Mouse (Mus musculus) lung, embryonic 16.5 days (tissue): ENCODE measurements around the gene Nup160. TPM values are rescaled to one million over a fixed set of nuclear protein-coding genes. Genes with fewer than 3 reads are reported as not detected.

Experiments used
- ATAC-seq: fragments of 200-750 bp; cut with Nextera tagmentation; 2 replicates; pipeline ENCODE4 v1.8.0; 2017; ENCODE audit warnings: low read depth, mild to moderate bottlenecking, moderate library complexity
- H3K27ac ChIP-seq: fragments of 300-500 bp; sonication (generic); 2 replicates; pipeline ENCODE4 v1.5.1; 2014; ENCODE audit warnings: mild to moderate bottlenecking, control low read depth, low read length
- H3K27me3 ChIP-seq: fragments of 300-500 bp; sonication (generic); 2 replicates; pipeline ENCODE4 v1.6.1; 2014; ENCODE audit warnings: low read depth, low read length, mixed read lengths; ENCODE audit not compliant: control insufficient read depth, insufficient read depth
- H3K36me3 ChIP-seq: fragments of 300-500 bp; sonication (generic); 2 replicates; pipeline ENCODE4 v1.6.1; 2014; ENCODE audit warnings: low read length; ENCODE audit not compliant: control insufficient read depth, insufficient read depth
- H3K4me1 ChIP-seq: fragments of 300-500 bp; sonication (generic); replicated peaks from 2 replicates; pipeline ENCODE4 v1.6.1; 2014; ENCODE audit warnings: low read length, mixed read lengths; ENCODE audit not compliant: control insufficient read depth, insufficient read depth
- H3K4me2 ChIP-seq: fragments of 300-500 bp; sonication (generic); 2 replicates; pipeline ENCODE4 v1.6.1; 2014; ENCODE audit warnings: low read depth, low read length, control low read depth
- H3K4me3 ChIP-seq: fragments of 300-500 bp; sonication (generic); 2 replicates; pipeline ENCODE4 v1.5.1; 2014; ENCODE audit warnings: mild to moderate bottlenecking, low read length, control low read depth
- H3K9ac ChIP-seq: fragments of 300-500 bp; sonication (generic); 2 replicates; pipeline ENCODE4 v1.6.1; 2014; ENCODE audit warnings: low read length, control low read depth
- H3K9me3 ChIP-seq: fragments of 300-500 bp; sonication (generic); 2 replicates; pipeline ENCODE4 v1.6.1; 2016; ENCODE audit warnings: low read length; ENCODE audit not compliant: control insufficient read depth
- WGBS: fragments of 180-500 bp; shearing (Covaris S2); extraction: QIAGEN DNeasy Blood & Tissue Kit; methylation state at CpG from one replicate; pipeline ENCODE4 v1.1.7; 2014; 5-methylcytosine and 5-hydroxymethylcytosine counted together
- polyA plus RNA-seq: library from polyadenylated mRNA; unstranded; fragments of >200 nt; fragmentation: Nextera tagmentation; extraction: Ambion mirVana; gene quantifications from 2 replicates; pipeline ENCODE4 v1.2.1, GENCODE M21; 2015

Gene Nup160
- polyA plus RNA-seq, 1 experiment from 2014 or later: 43.7 TPM

- peak overlapping the region; percentile 99 for H3K9ac ChIP-seq
These were observed 70.1 kb downstream of the Nup160 start for GRCm38 (mm10) chr2:90747131-90747530.

GRCm38 (mm10) chr2:90749676-90750459, 72.9 kb downstream of the Nup160 start:
- no peaks in the 10 kb centered on the region for H3K9me3 ChIP-seq
- no peak overlapping the region for H3K4me2 ChIP-seq
- no peaks in the 10 kb centered on the region for H3K27me3 ChIP-seq
- H3K9ac ChIP-seq: peak overlapping the region; percentile 11; the same call in 1 of the 2 replicates
- H3K4me3 ChIP-seq: no peak overlapping the region
- peaks cover 40% of the 10 kb centered on the region for H3K36me3 ChIP-seq
- H3K27ac ChIP-seq: no peak overlapping the region
- peaks cover 12% of the 10 kb centered on the region for H3K4me1 ChIP-seq
- no peak for ATAC-seq
- 75% methylated on average over 6 of the region's 6 CpGs for WGBS

More at GRCm38 (mm10) chr2:90747131-90747530, 70.1 kb downstream of the Nup160 start:
- Histone ChIP-seq H3K36me3 (peaks cover 16% of the 10 kb centered on the region), H3K4me2 (peak overlapping the region; percentile 59), H3K27me3 (no peaks in the 10 kb centered on the region), H3K27ac (no peak overlapping the region), H3K9me3 (no peaks in the 10 kb centered on the region), H3K4me3 (peak overlapping the region; percentile 99), H3K4me1 (peaks cover 12% of the 10 kb centered on the region)
- 83% methylated on average over 10 of the region's 10 CpGs for WGBS
- no peak for ATAC-seq

GRCm38 (mm10) chr2:90753565-90753964, 76.5 kb downstream of the Nup160 start:
- H3K9me3 ChIP-seq: no peaks in the 10 kb centered on the region
- H3K4me3 ChIP-seq: no peak overlapping the region
- H3K4me1 ChIP-seq: peaks cover 3% of the 10 kb centered on the region; the same call in 1 of the 2 replicates
- ATAC-seq: no peak
- no peaks in the 10 kb centered on the region for H3K27me3 ChIP-seq
- H3K27ac ChIP-seq: no peak overlapping the region
- H3K9ac ChIP-seq: no peak overlapping the region
- no peak overlapping the region for H3K4me2 ChIP-seq
- WGBS: 89% methylated on average over 2 of the region's 2 CpGs
- H3K36me3 ChIP-seq: peaks cover 53% of the 10 kb centered on the region

GRCm38 (mm10) chr2:90754188-90754587, 77.2 kb downstream of the Nup160 start:
- H3K9me3 ChIP-seq: no peaks in the 10 kb centered on the region
- H3K27me3 ChIP-seq: no peaks in the 10 kb centered on the region
- 94% methylated on average over 3 of the region's 3 CpGs for WGBS
- H3K36me3 ChIP-seq: peaks cover 58% of the 10 kb centered on the region
- no peak overlapping the region for H3K4me2 ChIP-seq
- no peak overlapping the region for H3K4me3 ChIP-seq
- ATAC-seq: no peak
- H3K4me1 ChIP-seq: peaks cover 3% of the 10 kb centered on the region; the same call in 1 of the 2 replicates
- H3K27ac ChIP-seq: no peak overlapping the region
- H3K9ac ChIP-seq: no peak overlapping the region

- Histone ChIP-seq H3K9ac (no peak overlapping the region), H3K27ac (no peak overlapping the region), H3K9me3 (no peaks in the 10 kb centered on the region), H3K4me1 (no peaks in the 10 kb centered on the region), H3K4me2 (no peak overlapping the region), H3K4me3 (no peak overlapping the region), H3K36me3 (peaks cover 64% of the 10 kb centered on the region), H3K27me3 (no peaks in the 10 kb centered on the region)
- 78% methylated on average over 3 of the region's 3 CpGs for WGBS
- no peak for ATAC-seq
These were observed 88.1 kb downstream of the Nup160 start for GRCm38 (mm10) chr2:90765123-90765522.

- H3K4me1 ChIP-seq: no peaks in the 10 kb centered on the region
- no peaks in the 10 kb centered on the region; the same call in 1 of the 2 replicates for H3K27me3 ChIP-seq
- H3K36me3 ChIP-seq: peaks cover 30% of the 10 kb centered on the region
- H3K27ac ChIP-seq: no peak overlapping the region
- H3K9ac ChIP-seq: no peak overlapping the region
- H3K9me3 ChIP-seq: no peaks in the 10 kb centered on the region
- WGBS: 31% methylated on average over 3 of the region's 3 CpGs
- no peak overlapping the region for H3K4me2 ChIP-seq
- ATAC-seq: no peak
- no peak overlapping the region for H3K4me3 ChIP-seq
These were observed 104.3 kb downstream of the Nup160 start for GRCm38 (mm10) chr2:90781323-90781722.

DNA sequence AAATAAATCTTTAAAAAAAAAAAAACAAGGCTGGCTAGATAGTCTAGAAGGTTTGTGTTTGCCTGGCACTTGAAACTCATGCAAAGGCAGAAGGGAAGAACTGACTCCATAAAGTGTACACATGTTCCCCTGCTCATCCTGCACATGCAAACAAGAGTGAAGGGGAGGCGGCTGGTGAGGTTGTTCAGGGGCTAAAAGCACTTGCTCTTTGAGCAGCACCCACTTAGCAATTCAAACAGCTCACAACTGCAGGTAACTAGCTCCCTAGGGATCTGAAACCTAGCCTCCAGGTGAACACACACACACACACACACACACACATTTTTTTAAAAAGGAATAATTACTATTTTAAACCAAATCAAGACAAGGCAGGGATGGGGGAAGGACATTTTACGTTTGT, 104.9 kb downstream of the Nup160 start:
- peaks cover 30% of the 10 kb centered on the region for H3K36me3 ChIP-seq
- no peak overlapping the region for H3K27ac ChIP-seq
- 38% methylated on average over 2 of the region's 2 CpGs for whole genome bisulfite sequencing
- no peaks in the 10 kb centered on the region; the same call in 1 of the 2 replicates for H3K27me3 ChIP-seq
- H3K9me3 ChIP-seq: no peaks in the 10 kb centered on the region
- ATAC-seq: no peak
- H3K4me1 ChIP-seq: no peaks in the 10 kb centered on the region
- H3K9ac ChIP-seq: no peak overlapping the region
- H3K4me3 ChIP-seq: no peak overlapping the region
- peak overlapping the region; percentile 75; the same call in 1 of the 2 replicates for H3K4me2 ChIP-seq

- ATAC-seq: peak; percentile 80
- Histone ChIP-seq H3K27me3 (no peaks in the 10 kb centered on the region; the same call in 1 of the 2 replicates), H3K4me3 (peak within 1 kb of the TSS; percentile 47), H3K27ac (no peak within 1 kb of the TSS), H3K4me2 (peak within 1 kb of the TSS; percentile 75), H3K4me1 (no peaks in the 10 kb centered on the region), H3K9ac (peak within 1 kb of the TSS; percentile 58), H3K36me3 (peaks cover 26% of the 10 kb centered on the region), H3K9me3 (no peaks in the 10 kb centered on the region)
- 3% methylated on average over 11 of the region's 11 CpGs for WGBS
These were observed 105.4 kb downstream of the Nup160 start, which contains the start of gene Agbl2 for GRCm38 (mm10) chr2:90782458-90782857. TSS of gene Agbl2 (plus strand) at chr2:90782727.

DNA sequence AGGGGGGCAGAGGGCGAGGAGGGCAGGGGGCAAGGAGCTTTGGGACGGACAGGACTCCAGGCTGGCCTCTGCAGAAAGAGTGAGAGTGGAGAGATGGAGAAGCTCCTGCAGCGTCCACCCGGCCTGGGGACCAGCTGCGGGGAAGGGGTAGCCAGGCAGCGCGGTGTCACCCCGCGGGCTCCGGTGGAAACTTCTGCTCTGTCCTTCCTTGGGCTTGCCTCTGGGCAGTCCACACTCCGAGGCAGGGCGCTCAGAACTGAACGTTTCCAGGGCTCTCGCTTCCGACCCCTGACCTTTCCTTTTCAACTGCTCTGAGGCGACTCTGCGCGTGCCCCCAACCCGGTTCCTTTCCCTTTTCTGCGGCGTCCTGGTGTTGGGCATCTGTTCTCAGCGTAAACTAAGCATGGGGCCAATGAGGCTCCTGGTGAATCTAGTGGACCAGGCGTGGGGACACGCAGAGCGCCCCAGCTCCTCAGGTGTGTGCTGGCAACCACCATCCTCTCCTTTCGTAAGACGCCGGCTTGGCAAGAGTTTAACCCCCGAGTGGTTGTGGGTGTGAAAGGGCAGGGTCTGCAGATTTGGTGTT, 106.0 kb downstream of the Nup160 start:
- Histone ChIP-seq H3K4me2 (peak overlapping the region; percentile 75), H3K4me1 (no peaks in the 10 kb centered on the region), H3K9me3 (no peaks in the 10 kb centered on the region), H3K27ac (no peak overlapping the region), H3K36me3 (peaks cover 21% of the 10 kb centered on the region), H3K4me3 (peak overlapping the region; percentile 47), H3K27me3 (no peaks in the 10 kb centered on the region; the same call in 1 of the 2 replicates), H3K9ac (peak overlapping the region; percentile 58)
- peak; percentile 79 for ATAC-seq
- 3% methylated on average over 28 of the region's 29 CpGs for WGBS
